In genomic region chr7:106550881-106551575, GRCm38 (mm10) we compare ENCODE assay signal across 16 mouse cellular contexts.
DNase-seq lines count a peak whose midpoint lies in the region; ATAC-seq and TF ChIP-seq lines count a peak whose summit lies in the region.
"Had no signal": no experiment of that assay in that cellular context is flagged by ENCODE, and none has a peak within 500 bp of the region (broad histone marks: within the 10 kb centered on the region; RNA-seq: fewer than 3 reads in every experiment).

No protein-coding gene starts in this region.

- DNase-seq in kidney, adult 2 months = peak; percentile 33
- no peak for DNase-seq in kidney, postnatal 25 days
- peak; percentile 86 for DNase-seq in 416B (ENCODE audit: low read depth)
- DNase-seq in T-cell, adult 2 months (ENCODE audit: low spot score) = peak; percentile 58
- no peak for DNase-seq in cerebellum, adult 18-20 months
- DNase-seq in adrenal gland, adult 8-10 months = no peak
- DNase-seq in embryonic facial prominence, embryonic 10.5 days (ENCODE audit: low spot score) = no peak
- DNase-seq: adrenal gland, postnatal 10 days; cerebellum, adult 11-12 months; lung, adult 18-20 months; thymus, postnatal 25 days had no signal

- H3K27me3 ChIP-seq in kidney, adult 2 months (replicated peaks; ENCODE audit: control insufficient read depth, insufficient read depth, low read length) = no peaks in the 10 kb centered on the region
- no peaks in the 10 kb centered on the region for H3K27me3 ChIP-seq in embryonic facial prominence, embryonic 10.5 days (replicated peaks; ENCODE audit: low read depth, poor library complexity, severe bottlenecking)
- H3K27me3 ChIP-seq: kidney, embryonic 15.5 days; midbrain, embryonic 13.5 days; neural tube, embryonic 13.5 days had no signal

- no peak for TF ChIP-seq CTCF in kidney, adult 2 months (conservative IDR thresholded peaks at IDR 0.05; ENCODE audit: insufficient read depth, insufficient read length, low read depth, low read length)

- H3K4me3 ChIP-seq in kidney, adult 2 months (ENCODE audit: insufficient read depth, low read depth, low read length) = no peak overlapping the region
- H3K4me3 ChIP-seq in embryonic facial prominence, embryonic 10.5 days = no peak overlapping the region
- H3K4me3 ChIP-seq: kidney, embryonic 15.5 days; midbrain, embryonic 13.5 days; neural tube, embryonic 13.5 days had no signal

- WGBS in kidney, adult 2 months = 43% methylated on average over 2 of the region's 2 CpGs
- WGBS in embryonic facial prominence, embryonic 10.5 days = 86% methylated on average over 2 of the region's 2 CpGs

- ATAC-seq in inflammation-experienced regulatory T-cells, adult 6 months = peak; percentile 94
- ATAC-seq: midbrain, embryonic 13.5 days had no signal

- no peaks in the 10 kb centered on the region for H3K36me3 ChIP-seq in kidney, adult 2 months (ENCODE audit: control insufficient read depth, insufficient read depth, low read length)
- no peaks in the 10 kb centered on the region for H3K36me3 ChIP-seq in embryonic facial prominence, embryonic 10.5 days (replicated peaks)
- H3K36me3 ChIP-seq: kidney, embryonic 15.5 days; midbrain, embryonic 13.5 days; neural tube, embryonic 13.5 days had no signal

- H3K9me3 ChIP-seq in embryonic facial prominence, embryonic 10.5 days = 0 out of 2 replicates have a peak, but pooled peaks cover 2% of the 10 kb centered on the region
- H3K9me3 ChIP-seq: kidney, embryonic 15.5 days; neural tube, embryonic 13.5 days had no signal

- H3K4me1 ChIP-seq in kidney, adult 2 months (ENCODE audit: control insufficient read depth, insufficient read depth, low read length) = no peaks in the 10 kb centered on the region
- H3K4me1 ChIP-seq in embryonic facial prominence, embryonic 10.5 days = no peaks in the 10 kb centered on the region
- H3K4me1 ChIP-seq: kidney, embryonic 15.5 days; midbrain, embryonic 13.5 days; neural tube, embryonic 13.5 days had no signal

- 0 out of 2 replicates have a peak overlapping the region, but pooled peaks have one; percentile 31 for H3K27ac ChIP-seq in kidney, adult 2 months (ENCODE audit: insufficient read depth, low read depth, low read length)
- H3K27ac ChIP-seq in embryonic facial prominence, embryonic 10.5 days (replicated peaks) = no peak overlapping the region
- H3K27ac ChIP-seq: hindbrain, embryonic 14.5 days; kidney, embryonic 15.5 days; midbrain, embryonic 13.5 days; neural tube, embryonic 13.5 days had no signal

- TF ChIP-seq POLR2A in kidney, adult 2 months (IDR thresholded peaks at IDR 0.05; ENCODE audit: low read depth, low read length) = no peak

Comparison
In these comparisons a context has a peak if more than half of its experiments do, and no peak if none do; other contexts are left out.
1. DNase-seq: peak in kidney, adult 2 months (single experiment), 416B (single experiment) and T-cell, adult 2 months (single experiment); none in kidney, postnatal 25 days (0 of 2), cerebellum, adult 18-20 months (0 of 2), adrenal gland, adult 8-10 months (single experiment) and embryonic facial prominence, embryonic 10.5 days (single experiment).